13 mouse cellular contexts compared by ENCODE assay signal in genomic region chr17:5536259-5537094, GRCm38 (mm10). TPM values are rescaled to one million over a fixed set of nuclear protein-coding genes. Genes with fewer than 3 reads are reported as not detected.
A peak's percentile ranks its signal among the peaks of the same experiment; 100 is the strongest.
DNase-seq lines count a peak whose midpoint lies in the region; ATAC-seq and TF ChIP-seq lines count a peak whose summit lies in the region.
"Had no signal": no experiment of that assay in that cellular context is flagged by ENCODE, and none has a peak within 500 bp of the region (broad histone marks: within the 10 kb centered on the region; RNA-seq: fewer than 3 reads in every experiment).

No protein-coding gene starts in this region.

- H3K36me3 ChIP-seq in hindbrain, embryonic 11.5 days (ENCODE audit: control insufficient read depth, insufficient read depth, low read length) = no peaks in the 10 kb centered on the region
- H3K36me3 ChIP-seq in neural tube, embryonic 14.5 days (ENCODE audit: control insufficient read depth, insufficient read depth, low read length) = no peaks in the 10 kb centered on the region
- H3K36me3 ChIP-seq in liver, embryonic 12.5 days = no peaks in the 10 kb centered on the region
- H3K36me3 ChIP-seq: heart, embryonic 10.5 days had no signal

- peaks cover 9% of the 10 kb centered on the region; the same call in 1 of the 2 replicates for H3K4me1 ChIP-seq in cortical plate, adult 2 months (ENCODE audit: control insufficient read depth, insufficient read depth, low read length)
- no peaks in the 10 kb centered on the region for H3K4me1 ChIP-seq in hindbrain, embryonic 11.5 days (replicated peaks; ENCODE audit: control insufficient read depth, insufficient read depth, low read length)
- peaks cover 3% of the 10 kb centered on the region; the same call in 1 of the 2 replicates for H3K4me1 ChIP-seq in neural tube, embryonic 14.5 days (ENCODE audit: control insufficient read depth, insufficient read depth, low read length)
- H3K4me1 ChIP-seq in liver, embryonic 12.5 days = peaks cover 21% of the 10 kb centered on the region
- H3K4me1 ChIP-seq: heart, embryonic 10.5 days had no signal

- H3K4me2 ChIP-seq in hindbrain, embryonic 11.5 days (replicated peaks; ENCODE audit: low read depth, low read length) = no peak overlapping the region
- no peak overlapping the region for H3K4me2 ChIP-seq in neural tube, embryonic 14.5 days (ENCODE audit: low read depth, low read length)
- no peak overlapping the region for H3K4me2 ChIP-seq in liver, embryonic 12.5 days
- H3K4me2 ChIP-seq: liver, embryonic 11.5 days had no signal

- DNase-seq in frontal cortex, postnatal 36 days (ENCODE audit: low spot score in 2 of 2) = no peak
- peak; percentile 2 for DNase-seq in hindbrain, embryonic 11.5 days (ENCODE audit: low spot score)
- no peak for DNase-seq in spleen, postnatal 36 days (ENCODE audit: low spot score in 2 of 2)
- no peak for DNase-seq in right cerebral cortex, adult 2 months (ENCODE audit: low spot score in 2 of 2)
- DNase-seq: gastrocnemius, postnatal 14 days; heart, postnatal 4 days; kidney, adult 9 months had no signal

- no peaks in the 10 kb centered on the region for H3K27me3 ChIP-seq in hindbrain, embryonic 11.5 days (ENCODE audit: control insufficient read depth, insufficient read depth, low read length)
- H3K27me3 ChIP-seq in neural tube, embryonic 14.5 days (ENCODE audit: control insufficient read depth, insufficient read depth, low read length) = no peaks in the 10 kb centered on the region
- H3K27me3 ChIP-seq in liver, embryonic 12.5 days (replicated peaks) = no peaks in the 10 kb centered on the region; the same call in 1 of the 2 replicates

- WGBS in hindbrain, embryonic 11.5 days = 71% methylated on average over 10 of the region's 12 CpGs
- WGBS in neural tube, embryonic 14.5 days = 60% methylated on average over 12 of the region's 12 CpGs
- 60% methylated on average over 12 of the region's 12 CpGs for WGBS in liver, embryonic 12.5 days (ENCODE audit: insufficient replicate concordance)

- TF ChIP-seq CTCF in cortical plate, adult 2 months (IDR thresholded peaks at IDR 0.05; ENCODE audit: extremely low read depth, insufficient read depth, low read length) = no peak

- H3K27ac ChIP-seq in cortical plate, adult 2 months (ENCODE audit: insufficient read depth, low read length) = peak overlapping the region; percentile 40; the same call in 1 of the 2 replicates
- H3K27ac ChIP-seq in hindbrain, embryonic 11.5 days (ENCODE audit: low read depth, low read length) = no peak overlapping the region
- no peak overlapping the region for H3K27ac ChIP-seq in neural tube, embryonic 14.5 days (ENCODE audit: low read depth, low read length)
- H3K27ac ChIP-seq in liver, embryonic 12.5 days = no peak overlapping the region
- H3K27ac ChIP-seq: heart, embryonic 10.5 days had no signal

- no peak for TF ChIP-seq POLR2A in cortical plate, adult 2 months (IDR thresholded peaks at IDR 0.05; ENCODE audit: extremely low read depth, insufficient read depth, low read length)

- peak; percentile 67 for ATAC-seq in frontal cortex, adult (ENCODE audit: low TSS enrichment)
- ATAC-seq in hindbrain, embryonic 11.5 days (ENCODE audit: low FRiP score) = no peak
- peak; percentile 34; the same call in 1 of the 2 replicates for ATAC-seq in neural tube, embryonic 14.5 days (ENCODE audit: low read depth)
- ATAC-seq in liver, embryonic 12.5 days = no peak

- no peaks in the 10 kb centered on the region for H3K9me3 ChIP-seq in hindbrain, embryonic 11.5 days (ENCODE audit: control insufficient read depth, low read length)
- H3K9me3 ChIP-seq in neural tube, embryonic 14.5 days (ENCODE audit: control insufficient read depth, low read length) = no peaks in the 10 kb centered on the region
- H3K9me3 ChIP-seq in liver, embryonic 12.5 days (replicated peaks) = no peaks in the 10 kb centered on the region
- H3K9me3 ChIP-seq: heart, embryonic 10.5 days had no signal

- no peak overlapping the region for H3K4me3 ChIP-seq in cortical plate, adult 2 months (ENCODE audit: insufficient read depth, low read length)
- H3K4me3 ChIP-seq in hindbrain, embryonic 11.5 days (ENCODE audit: low read depth, low read length) = no peak overlapping the region
- no peak overlapping the region for H3K4me3 ChIP-seq in neural tube, embryonic 14.5 days (ENCODE audit: low read depth, low read length)
- no peak overlapping the region for H3K4me3 ChIP-seq in liver, embryonic 12.5 days
- H3K4me3 ChIP-seq: heart, embryonic 10.5 days had no signal

- no peak overlapping the region for H3K9ac ChIP-seq in hindbrain, embryonic 11.5 days (ENCODE audit: low read depth, low read length)
- H3K9ac ChIP-seq in neural tube, embryonic 14.5 days (replicated peaks; ENCODE audit: low read depth, low read length) = no peak overlapping the region
- no peak overlapping the region for H3K9ac ChIP-seq in liver, embryonic 12.5 days

RNA-seq across cellular contexts. Expression of gene Zdhhc14, which starts 44.1 kb away (rescaled TPM):
- 13.0 and 15.1 TPM in 2 replicates for polyA plus RNA-seq in cortical plate, adult 2 months (2012; rRNA removed)
- polyA plus RNA-seq in hindbrain, embryonic 11.5 days (2014; fragmentation: Nextera tagmentation; extraction: Ambion mirVana) = 2.4 and 2.6 TPM in 2 replicates
- polyA plus RNA-seq in neural tube, embryonic 14.5 days (2014; fragmentation: Nextera tagmentation; extraction: Ambion mirVana) = 12.1 and 12.8 TPM in 2 replicates
- 10.6 and 11.8 TPM in 2 replicates for polyA plus RNA-seq in liver, embryonic 12.5 days (2016; fragmentation: Nextera tagmentation; extraction: Ambion mirVana)

Comparison
In these comparisons a context has a peak if more than half of its experiments do, and no peak if none do; other contexts are left out.
1. ATAC-seq: peak in frontal cortex, adult (single experiment) and neural tube, embryonic 14.5 days (single experiment); none in hindbrain, embryonic 11.5 days (single experiment) and liver, embryonic 12.5 days (single experiment).